Mouse (Mus musculus): ENCODE measurements around the gene Lrrc4c. TPM values are rescaled to one million over a fixed set of nuclear protein-coding genes. Genes with fewer than 3 reads are reported as not detected.

The Lrrc4c gene
- total RNA-seq, 1 experiment from 2014 or later = not detected

DNA sequence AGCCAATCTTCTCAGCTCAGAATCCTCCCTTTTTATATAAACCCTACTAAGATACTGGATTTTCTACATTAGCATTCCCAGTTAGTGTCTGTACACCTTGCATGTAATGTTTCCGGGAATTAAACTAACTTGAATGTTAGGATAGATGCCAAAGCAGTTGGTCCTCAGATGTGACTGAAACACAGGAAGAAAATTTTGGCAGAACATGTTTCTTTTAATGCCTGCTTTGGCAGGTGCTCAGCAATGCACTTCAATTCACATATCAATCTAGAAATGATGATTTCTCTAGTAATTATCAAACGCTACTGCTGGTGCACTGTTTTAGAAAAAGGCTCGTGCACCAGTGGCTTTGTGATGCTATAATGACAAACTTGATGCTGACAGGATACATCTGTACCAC is 806.3 kb downstream of the Lrrc4c start:
- ATAC-seq (ENCODE audit: extremely low read depth, insufficient number of reproducible peaks, low FRiP score, poor library complexity, severe bottlenecking) = no peak

DNA sequence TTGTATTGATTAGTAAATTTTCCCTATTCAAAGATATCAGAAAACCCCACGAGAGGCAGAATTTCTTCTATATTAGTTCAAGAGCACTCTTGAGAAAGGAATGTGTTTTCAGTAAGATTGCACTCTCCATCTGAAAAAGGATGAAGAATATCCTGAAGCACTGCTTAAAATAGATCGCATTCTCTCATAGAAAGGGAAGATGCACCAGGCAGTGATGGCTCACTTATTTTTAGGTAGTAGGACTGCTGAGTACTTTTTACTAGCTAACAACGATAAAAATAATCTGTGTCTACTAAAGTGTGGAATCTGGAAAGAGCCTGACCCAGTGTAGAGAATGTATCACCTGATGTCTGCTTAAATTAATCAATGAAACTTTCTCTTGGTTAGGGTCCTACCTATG is 820.5 kb downstream of the Lrrc4c start:
- no peak for ATAC-seq (ENCODE audit: extremely low read depth, insufficient number of reproducible peaks, low FRiP score, poor library complexity, severe bottlenecking)

DNA sequence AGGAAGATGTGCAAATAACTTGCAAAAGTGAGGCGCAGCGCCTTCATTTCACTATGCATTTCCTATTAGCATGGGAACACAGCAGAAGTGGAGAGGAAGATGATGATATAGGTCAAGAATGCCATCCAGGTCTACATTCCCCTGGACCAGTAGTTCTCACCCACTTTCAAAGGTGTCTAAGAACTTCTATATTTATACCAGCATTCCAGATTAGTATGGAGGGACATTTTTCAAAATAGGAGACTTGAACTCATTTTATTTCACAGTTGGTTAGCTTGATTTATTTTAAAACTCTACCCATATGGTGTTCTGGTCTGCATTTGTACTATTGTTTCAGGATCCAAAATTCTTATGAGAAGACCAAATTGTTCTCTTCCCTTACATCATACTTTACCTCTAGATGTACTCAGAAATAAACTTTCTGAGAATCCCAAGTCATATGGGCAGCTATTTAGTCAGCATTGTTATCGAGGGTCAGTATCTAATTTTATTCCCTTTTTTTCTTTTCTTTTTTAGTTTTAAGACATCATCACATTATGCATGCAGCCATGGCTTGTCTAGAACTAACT is 833.7 kb downstream of the Lrrc4c start:
- ATAC-seq (ENCODE audit: extremely low read depth, insufficient number of reproducible peaks, low FRiP score, poor library complexity, severe bottlenecking) = no peak

DNA sequence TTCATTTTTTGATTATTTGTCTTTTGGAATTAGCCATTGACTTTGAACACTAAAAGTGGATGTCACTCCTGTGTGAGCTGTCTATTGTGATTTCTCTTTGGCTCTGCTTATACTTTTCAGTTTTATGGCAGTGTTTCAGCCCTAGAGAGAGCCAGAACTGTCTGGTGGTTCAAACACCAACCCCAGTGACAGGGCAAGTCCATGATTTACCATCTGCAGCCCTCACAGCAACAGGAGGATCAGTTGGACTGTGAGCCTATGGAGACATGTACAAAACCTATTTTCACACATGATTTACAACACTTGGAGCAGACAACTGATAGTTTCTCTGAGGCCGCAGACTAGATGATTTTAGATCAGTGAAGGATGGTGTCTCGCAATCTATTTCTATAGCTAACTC is 847.8 kb downstream of the Lrrc4c start:
- no peak for ATAC-seq (ENCODE audit: extremely low read depth, insufficient number of reproducible peaks, low FRiP score, poor library complexity, severe bottlenecking)

DNA sequence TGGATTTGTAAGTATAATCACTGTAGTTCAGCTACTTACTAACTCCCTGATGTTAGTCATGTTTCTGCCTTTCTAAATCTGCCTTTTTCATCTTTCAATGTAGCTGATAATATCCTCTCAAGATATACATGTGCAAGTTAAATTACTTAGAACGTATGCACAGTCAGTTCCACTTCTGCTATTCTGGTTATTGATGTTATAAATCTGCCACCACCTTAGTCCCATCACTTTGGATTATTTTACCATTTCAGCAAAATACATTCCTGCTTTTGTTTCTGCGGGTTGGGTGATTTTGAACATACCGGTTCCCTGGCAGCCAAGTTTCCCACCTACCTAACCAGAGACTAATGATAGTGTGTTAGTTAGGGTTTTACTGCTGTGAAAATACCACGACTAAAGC is 860.4 kb downstream of the Lrrc4c start:
- no peak for ATAC-seq (ENCODE audit: extremely low read depth, insufficient number of reproducible peaks, low FRiP score, poor library complexity, severe bottlenecking)

DNA sequence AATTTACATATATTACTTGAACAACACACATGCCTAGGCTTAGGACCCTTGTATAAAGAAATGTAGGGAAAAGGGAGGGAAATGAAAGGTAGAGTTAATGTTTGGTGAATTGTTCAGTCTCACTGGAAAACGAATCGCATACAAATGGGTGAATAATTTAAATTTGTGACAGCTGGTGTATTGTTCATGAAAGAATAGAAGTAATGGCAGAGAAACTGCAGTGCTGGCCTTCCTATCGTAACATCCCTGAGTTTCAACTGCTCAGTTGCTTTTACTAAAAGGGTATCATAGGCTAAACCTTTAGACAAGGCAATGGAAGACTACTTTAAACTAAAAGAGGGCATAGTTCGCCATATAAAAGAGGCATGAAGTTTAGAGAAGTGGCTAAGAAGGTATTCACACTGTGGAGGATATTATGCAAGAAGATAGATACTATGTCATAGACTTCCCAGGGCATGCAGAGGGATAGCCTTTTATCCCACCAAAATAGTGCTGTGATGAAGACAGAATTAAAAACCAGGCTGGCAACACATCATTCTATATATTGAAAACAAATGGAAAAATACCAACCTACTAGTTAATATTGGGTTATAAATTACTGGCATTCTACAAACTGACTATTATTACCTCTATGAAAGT is 879.1 kb downstream of the Lrrc4c start:
- no peak for ATAC-seq (ENCODE audit: extremely low read depth, insufficient number of reproducible peaks, low FRiP score, poor library complexity, severe bottlenecking)

DNA sequence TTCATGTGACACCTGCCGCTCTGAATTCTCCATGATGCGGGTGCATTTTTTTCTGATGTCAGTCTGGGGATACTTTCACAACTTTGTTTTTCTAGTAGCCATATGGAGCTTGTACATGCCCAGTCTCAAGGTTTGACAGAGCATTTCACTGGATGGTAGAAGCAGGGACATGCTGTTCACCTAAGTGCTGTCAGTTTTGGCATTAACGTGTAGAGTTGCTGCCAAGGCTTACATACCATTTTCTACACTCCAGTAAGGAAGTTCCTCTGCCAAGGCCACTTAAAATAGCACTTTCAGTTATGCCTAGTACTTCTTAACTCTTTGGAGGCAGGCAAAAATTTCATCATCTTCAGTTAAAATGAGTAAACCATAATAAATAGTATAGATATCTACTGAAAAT is 915.0 kb downstream of the Lrrc4c start:
- ATAC-seq (ENCODE audit: extremely low read depth, insufficient number of reproducible peaks, low FRiP score, poor library complexity, severe bottlenecking) = no peak

DNA sequence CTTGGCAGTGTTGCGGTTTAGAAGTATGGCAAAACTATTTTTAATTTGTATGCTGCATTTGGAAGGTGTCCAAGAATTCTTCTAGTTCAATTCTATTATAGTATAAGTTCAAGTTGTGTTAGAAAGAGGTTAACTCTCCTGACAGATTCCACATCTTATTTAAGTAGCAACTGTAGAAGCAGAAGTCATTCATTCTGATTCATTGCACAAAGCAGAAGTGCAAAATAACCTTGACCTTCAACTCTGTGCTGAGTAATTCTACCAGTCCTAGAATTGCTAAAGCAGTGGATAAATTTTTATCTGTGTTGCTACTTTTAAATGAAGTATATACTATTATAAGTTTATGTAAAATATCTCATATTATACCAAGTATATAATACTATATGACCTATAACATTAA is 916.1 kb downstream of the Lrrc4c start:
- no peak for ATAC-seq (ENCODE audit: extremely low read depth, insufficient number of reproducible peaks, low FRiP score, poor library complexity, severe bottlenecking)

DNA sequence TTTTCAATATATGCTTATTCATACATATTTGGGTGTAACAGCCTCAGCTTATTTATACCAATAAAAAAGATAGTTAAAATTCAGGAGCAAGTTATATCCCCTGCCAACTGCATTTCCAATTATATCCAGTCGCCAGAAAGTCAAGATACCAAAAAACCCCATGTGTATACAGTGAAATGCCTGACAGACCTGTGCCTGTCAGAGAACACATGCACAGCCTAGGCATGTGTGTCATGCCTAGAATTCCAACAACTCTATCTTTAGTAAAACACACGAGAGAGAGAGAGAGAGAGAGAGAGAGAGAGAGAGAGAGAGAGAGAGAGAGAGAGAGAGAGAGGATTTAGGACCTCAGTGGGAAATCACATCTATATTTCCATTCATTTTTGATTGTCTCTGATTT is 956.7 kb downstream of the Lrrc4c start:
- ATAC-seq (ENCODE audit: extremely low read depth, insufficient number of reproducible peaks, low FRiP score, poor library complexity, severe bottlenecking) = no peak

DNA sequence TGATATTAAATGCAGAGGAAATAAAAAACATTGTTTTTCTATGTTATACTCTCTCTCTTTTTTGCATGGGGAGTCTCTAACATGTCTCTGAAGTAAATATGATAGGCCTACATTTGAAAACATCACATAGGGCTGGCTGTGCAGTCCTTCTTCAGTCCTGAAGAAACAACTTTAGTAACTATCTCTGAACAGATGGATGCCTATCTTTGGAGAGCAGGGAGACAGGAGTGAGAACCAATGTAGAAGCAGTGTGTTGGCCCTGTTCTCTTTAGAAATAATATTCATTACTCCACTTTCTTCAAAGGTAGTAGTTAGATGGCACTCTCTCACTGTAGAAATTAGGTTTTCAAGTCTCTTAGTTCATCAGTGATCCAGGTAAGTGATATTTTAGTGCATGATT is 967.0 kb downstream of the Lrrc4c start:
- ATAC-seq (ENCODE audit: extremely low read depth, insufficient number of reproducible peaks, low FRiP score, poor library complexity, severe bottlenecking) = no peak

DNA sequence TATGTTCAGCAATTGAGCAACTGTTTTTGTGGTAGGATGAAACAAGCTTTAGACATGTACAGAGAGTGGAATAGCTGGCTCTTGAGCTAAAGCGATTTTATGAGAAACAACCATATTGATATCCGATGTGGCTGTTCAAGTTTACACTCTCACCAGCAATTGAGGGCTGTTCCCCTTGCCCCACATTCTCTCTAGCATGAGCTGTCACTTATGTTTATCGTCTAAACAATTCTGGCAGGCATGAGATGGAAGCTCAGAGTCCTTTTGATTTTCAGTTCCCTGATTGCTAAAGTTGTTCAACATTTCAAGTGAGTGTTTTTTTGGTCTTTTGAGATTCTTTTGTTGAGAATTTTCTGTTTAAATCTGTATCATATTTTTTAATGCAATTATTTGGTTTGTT is 976.2 kb downstream of the Lrrc4c start:
- ATAC-seq (ENCODE audit: extremely low read depth, insufficient number of reproducible peaks, low FRiP score, poor library complexity, severe bottlenecking) = no peak

DNA sequence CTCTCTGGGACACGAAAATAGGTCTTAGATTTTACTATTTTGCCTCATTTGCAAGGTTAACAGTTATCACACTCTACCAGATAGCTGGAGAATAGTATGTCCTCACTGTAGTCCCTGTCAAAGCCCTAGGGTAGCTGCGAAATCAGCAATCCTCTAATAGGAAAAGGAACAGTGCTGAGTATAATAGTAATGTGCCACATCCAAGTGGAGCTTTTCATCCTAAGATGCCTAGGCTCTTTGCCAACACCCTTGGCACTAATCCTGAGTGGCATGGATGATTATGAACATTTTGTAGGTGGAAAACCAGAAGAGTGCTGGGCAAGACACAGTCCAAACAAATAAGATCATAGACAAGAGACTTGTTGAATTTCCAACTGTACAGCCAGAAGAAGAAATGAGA is 981.7 kb downstream of the Lrrc4c start:
- no peak for ATAC-seq (ENCODE audit: extremely low read depth, insufficient number of reproducible peaks, low FRiP score, poor library complexity, severe bottlenecking)

DNA sequence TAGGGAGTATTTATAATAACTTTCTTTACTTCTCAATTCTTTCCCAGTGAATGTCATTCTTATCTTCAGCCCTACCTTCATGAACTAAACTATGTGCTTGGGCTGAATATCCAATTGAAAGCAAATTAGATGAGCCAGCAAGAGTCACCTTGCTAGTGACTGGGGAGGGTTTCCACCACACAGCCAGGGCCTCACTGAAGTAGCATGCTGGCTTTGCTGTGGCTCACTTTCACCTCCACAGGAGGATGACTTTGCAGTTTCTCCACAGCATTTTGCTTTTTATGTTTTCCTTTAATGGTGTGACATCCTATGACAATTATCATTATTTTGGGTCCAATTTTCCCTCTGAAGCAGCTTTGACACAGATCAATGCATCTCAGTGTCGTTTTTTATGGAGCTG is 1000.0 kb downstream of the Lrrc4c start:
- no peak for ATAC-seq (ENCODE audit: extremely low read depth, insufficient number of reproducible peaks, low FRiP score, poor library complexity, severe bottlenecking)

DNA sequence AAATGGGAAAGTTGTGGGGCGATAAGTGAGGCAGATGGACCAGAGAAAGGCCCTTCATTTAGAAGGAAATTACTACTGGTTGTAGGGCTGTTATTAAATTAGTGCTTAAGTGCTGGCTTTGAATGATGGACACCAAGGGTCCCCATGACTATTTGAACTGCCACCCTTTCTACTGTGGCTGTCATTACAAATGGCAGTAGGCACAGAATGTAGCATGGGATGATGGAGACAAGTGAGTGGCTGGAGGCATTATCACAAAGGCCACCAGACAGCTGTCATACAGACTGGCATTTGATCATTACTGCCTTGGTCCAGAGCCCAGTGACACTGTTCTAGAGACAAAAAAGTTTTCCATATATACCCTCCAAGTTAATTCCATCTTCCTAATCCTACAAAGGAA is 1000.6 kb downstream of the Lrrc4c start:
- no peak for ATAC-seq (ENCODE audit: extremely low read depth, insufficient number of reproducible peaks, low FRiP score, poor library complexity, severe bottlenecking)

DNA sequence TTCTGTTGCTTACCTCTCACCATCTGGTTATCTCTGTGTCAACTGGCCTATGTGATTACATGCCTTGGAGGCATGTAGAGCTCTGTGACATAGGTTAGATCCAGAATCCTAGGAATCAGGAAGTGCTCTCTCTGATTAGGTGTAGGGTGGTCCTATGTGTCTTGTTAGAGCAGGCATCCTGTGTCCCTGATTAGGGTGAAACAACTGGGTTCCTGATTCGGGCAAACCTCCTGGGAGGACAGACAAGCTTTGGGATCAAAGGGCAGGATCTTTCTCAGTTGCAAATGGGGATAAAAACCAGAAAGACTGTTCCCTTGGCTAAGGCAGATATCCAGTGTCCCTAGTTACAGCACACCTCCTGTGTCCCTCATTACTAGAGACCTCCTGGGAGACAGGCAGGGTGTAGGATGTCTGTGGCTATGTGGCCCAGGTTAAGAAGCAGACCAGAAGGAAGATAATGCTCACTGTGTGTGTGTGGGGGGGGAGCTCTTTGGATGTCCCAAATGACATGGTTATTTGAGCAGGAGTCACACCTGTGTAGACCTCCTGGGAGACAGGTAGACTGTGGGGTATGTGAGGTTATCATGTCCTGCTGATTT is 1014.2 kb downstream of the Lrrc4c start:
- ATAC-seq (ENCODE audit: extremely low read depth, insufficient number of reproducible peaks, low FRiP score, poor library complexity, severe bottlenecking) = no peak

DNA sequence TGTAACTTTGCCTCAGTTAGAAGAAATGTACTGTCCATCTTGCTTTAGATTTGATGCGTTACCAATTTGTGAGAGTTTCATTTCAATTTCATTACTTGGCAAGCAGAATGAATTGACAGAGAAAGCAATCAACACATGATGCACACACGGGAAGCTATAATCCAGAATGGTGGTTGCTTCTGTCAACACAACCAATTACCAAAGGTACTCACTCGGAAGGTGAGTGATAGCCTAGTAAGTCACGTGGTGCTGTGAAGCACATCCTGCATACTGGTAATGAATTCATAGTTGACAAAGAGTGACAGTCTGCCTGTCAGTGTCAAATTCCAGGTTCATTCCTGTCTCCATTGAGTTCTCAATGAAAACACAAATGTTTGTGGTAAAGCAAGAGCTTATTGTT is 1021.7 kb downstream of the Lrrc4c start:
- no peak for ATAC-seq (ENCODE audit: extremely low read depth, insufficient number of reproducible peaks, low FRiP score, poor library complexity, severe bottlenecking)

DNA sequence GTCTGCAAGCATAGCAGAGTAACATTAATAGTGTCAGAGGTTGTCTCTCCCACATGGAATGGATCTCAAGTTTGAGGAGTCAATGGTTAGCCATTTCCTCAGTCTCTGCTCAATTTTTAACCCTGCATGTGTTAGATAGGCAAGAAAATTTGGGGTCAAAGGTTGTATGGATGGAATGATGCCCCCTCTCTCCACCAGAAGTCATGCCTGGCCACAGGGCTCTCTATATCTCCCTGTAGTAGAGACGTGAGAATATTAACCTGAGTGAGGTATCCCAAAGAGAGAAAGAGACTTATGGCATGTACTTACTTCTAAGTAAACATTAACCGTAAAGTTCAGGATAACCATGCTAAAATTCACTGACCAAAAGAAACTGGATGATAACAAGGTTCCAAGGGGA is 1043.3 kb downstream of the Lrrc4c start:
- no peak for ATAC-seq (ENCODE audit: extremely low read depth, insufficient number of reproducible peaks, low FRiP score, poor library complexity, severe bottlenecking)

DNA sequence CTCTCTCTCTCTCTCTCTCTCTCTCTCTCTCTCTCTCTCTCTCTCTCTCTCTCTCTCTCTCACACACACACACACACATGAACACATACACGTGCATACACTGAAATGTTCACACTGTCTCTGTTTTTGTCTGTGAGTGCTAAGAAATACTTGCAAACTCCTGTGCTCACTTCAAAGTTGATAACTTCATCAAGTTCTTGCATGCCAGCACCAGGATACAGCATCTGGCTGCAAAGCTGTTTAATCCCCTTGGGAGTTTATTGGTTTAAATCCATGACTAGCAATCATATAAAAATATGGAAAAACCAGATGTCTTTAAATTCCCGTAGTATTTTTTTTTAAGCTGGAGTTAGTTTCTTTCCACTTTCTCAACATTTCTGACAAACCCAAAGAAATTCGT is 1052.0 kb downstream of the Lrrc4c start:
- ATAC-seq (ENCODE audit: extremely low read depth, insufficient number of reproducible peaks, low FRiP score, poor library complexity, severe bottlenecking) = no peak

DNA sequence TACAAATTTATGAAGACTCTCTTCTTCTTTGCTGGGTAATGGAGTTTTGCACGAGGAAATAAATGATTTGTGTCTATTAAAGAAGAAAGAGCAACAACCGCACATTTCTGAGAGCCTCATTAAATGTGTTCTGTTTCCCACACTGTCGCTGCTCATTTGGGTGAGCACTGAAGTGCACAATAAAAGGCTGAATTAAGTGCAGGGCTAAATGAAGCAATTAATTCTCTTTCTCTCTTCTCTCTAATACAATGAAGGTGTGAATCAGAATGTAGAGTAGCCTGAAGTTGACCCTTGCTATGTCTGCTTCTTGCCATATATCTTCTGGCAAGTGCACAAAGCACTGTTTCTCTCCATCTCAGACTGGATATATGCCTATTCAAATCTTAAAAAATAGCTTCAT is 1073.5 kb downstream of the Lrrc4c start:
- ATAC-seq (ENCODE audit: extremely low read depth, insufficient number of reproducible peaks, low FRiP score, poor library complexity, severe bottlenecking) = no peak

DNA sequence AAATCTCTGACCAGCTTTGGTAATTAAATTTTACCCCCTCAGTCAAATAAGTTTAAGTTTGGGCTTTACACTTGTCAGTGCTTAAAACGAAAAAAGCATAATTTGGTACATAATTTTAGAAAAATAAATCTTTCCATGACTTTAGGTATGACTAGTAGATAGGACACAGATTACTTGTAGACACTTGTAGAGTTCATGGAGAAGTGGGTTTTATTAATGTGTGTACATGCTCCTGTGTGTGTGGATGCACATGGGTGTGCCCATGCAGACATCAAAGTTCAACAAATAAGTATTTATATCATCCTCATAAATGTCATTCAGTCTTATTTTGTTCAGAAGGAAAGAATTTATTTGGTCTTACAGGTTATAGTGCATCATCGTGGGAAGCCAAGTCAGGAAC is 1073.9 kb downstream of the Lrrc4c start:
- ATAC-seq (ENCODE audit: extremely low read depth, insufficient number of reproducible peaks, low FRiP score, poor library complexity, severe bottlenecking) = no peak

DNA sequence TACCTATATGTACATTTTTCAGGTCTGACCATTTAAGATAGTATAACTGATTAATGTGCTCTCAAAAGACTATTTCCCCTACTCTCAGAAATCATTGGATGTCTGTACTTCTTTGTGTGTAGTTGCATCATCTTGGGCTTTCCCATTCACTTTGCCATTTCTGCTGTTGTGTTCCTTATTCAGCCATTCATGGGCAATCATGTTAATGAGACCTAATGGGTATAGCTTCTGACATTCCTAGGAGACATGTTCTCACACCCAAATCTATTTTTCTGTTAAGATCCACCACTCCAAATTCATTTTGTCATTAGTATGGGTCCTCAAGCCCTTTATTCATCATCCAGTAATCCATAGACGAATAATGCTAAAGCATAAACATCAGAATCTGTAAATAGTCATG is 1095.1 kb downstream of the Lrrc4c start:
- ATAC-seq (ENCODE audit: extremely low read depth, insufficient number of reproducible peaks, low FRiP score, poor library complexity, severe bottlenecking) = no peak
